Mouse (Mus musculus): ENCODE measurements around the gene Gpatch1.
"Not testable (repeated sequence)": the region's sequence is repeated elsewhere in the genome, so short reads cannot be mapped to it uniquely, and the experiment has no call there.

GRCm38 (mm10) chr7:35237935-35238334, 80.3 kb downstream of the Gpatch1 start:
- not testable (repeated sequence) for TF ChIP-seq POLR2A (IDR thresholded peaks at IDR 0.05; ENCODE audit: control insufficient read depth, low read depth, low read length); CTCF (IDR thresholded peaks at IDR 0.05; ENCODE audit: control insufficient read depth, insufficient read depth, insufficient replicate concordance, low read depth, low read length)
